Mouse (Mus musculus) lung, postnatal 0 days (tissue): ENCODE results near the gene Tyrp1.

Experiments used
- CTCF ChIP-seq: IDR thresholded peaks from 2 replicates; pipeline ENCODE4 v1.5.1; 2016; ENCODE audit warnings: antibody characterized with exemption, mild to moderate bottlenecking
- EP300 ChIP-seq: IDR thresholded peaks from 2 replicates; pipeline ENCODE4 v1.6.1; 2016; ENCODE audit warnings: antibody characterized with exemption, mild to moderate bottlenecking, control low read depth

GRCm38 (mm10) chr4:80819511-80819910 is 14.4 kb upstream of the Tyrp1 start:
- no peak for TF ChIP-seq CTCF
- TF ChIP-seq EP300 = no peak
